Mouse (Mus musculus) monocyte, adult 5-6 weeks (primary cell): ENCODE measurements around the gene Rnls. TPM values are rescaled to one million over a fixed set of nuclear protein-coding genes. Genes with fewer than 3 reads are reported as not detected.

ENCODE experiments used
- ATAC-seq: fragments of 153-309, 156-312 bp; replicated peaks from 2 replicates; pipeline ENCODE4 v1.8.0; 2017; ENCODE audit warnings: mild to moderate bottlenecking; ENCODE audit not compliant: low TSS enrichment, insufficient number of reproducible peaks, severe bottlenecking, poor library complexity, low FRiP score
- total RNA-seq: library from RNA; stranded (forward); fragments of 200-1000, 200-491, 200-594 nt; gene quantifications from 3 replicates; pipeline ENCODE4 v1.2.3, GENCODE M21; 2017

Rnls gene
- total RNA-seq, 1 experiment from 2014 or later: 1.4 TPM

DNA sequence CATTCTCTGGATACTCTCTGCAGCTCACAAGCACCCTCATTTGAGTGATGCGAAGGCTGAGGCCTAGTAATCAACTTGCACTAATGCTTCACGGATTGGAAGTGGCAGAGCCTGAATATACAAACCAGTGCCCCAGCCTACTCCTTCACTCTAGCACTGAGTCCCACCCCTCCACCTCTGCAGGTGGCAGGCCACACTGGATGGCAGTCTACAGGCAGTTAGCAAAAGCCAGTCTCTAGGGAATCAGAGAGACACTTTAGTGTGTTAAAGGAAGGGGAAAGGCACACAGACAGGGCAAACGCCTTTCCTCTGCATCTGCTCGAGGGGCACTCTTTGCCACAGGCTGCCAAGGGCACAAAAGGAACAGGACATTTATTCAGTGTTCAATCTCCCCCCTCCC, 304.1 kb downstream of the Rnls start:
- no peak for ATAC-seq

Other genes starting within 250 kb of the Rnls start
- not detected in 3 replicates for gene Lipo4, start 125.5 kb upstream of the Rnls start, total RNA-seq
- not detected in 3 replicates for gene Gm8978, start 233.0 kb upstream of the Rnls start, total RNA-seq